In the genomic region with DNA sequence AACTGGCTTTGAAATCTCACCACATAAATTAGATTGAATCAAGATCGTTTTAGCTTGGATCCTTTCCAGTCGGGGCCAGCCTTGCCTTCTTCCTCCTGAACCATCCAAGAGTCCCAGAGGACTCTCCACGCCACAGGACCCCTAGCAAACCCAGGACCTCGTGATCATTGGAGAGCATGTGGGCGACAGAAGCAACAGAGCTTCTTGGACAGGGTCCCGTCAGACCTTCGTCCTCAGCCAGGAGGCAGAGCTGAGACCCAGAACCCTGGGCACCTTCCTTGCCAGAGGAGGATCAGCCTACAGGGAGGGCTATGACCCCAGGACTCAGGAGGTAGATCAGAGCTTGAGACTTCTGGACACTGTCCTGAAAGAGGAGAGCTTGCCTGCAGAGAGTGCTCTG, we compare ENCODE assay signal across 23 mouse cellular contexts.
"Had no signal": no experiment of that assay in that cellular context is flagged by ENCODE, and none has a peak within 500 bp of the region (broad histone marks: within the 10 kb centered on the region; RNA-seq: fewer than 3 reads in every experiment).

No protein-coding gene starts in this region.

- H3K27me3 ChIP-seq: heart, embryonic 13.5 days; heart, embryonic 15.5 days; hindbrain, embryonic 12.5 days; intestine, embryonic 15.5 days; limb, embryonic 12.5 days; liver, embryonic 13.5 days; liver, embryonic 15.5 days had no signal

- H3K4me3 ChIP-seq: gastrocnemius, adult 2 months; heart, adult 2 months; heart, embryonic 13.5 days; heart, embryonic 15.5 days; hindbrain, embryonic 10.5 days; hindbrain, embryonic 12.5 days; intestine, embryonic 15.5 days; layer of hippocampus, adult 2 months; left cerebral cortex, adult 2 months; limb, embryonic 10.5 days; limb, embryonic 12.5 days; liver, embryonic 13.5 days; liver, embryonic 15.5 days had no signal

- DNase-seq: gastrocnemius, adult 2 months; gastrocnemius, postnatal 10 days; gastrocnemius, postnatal 25 days; heart, adult 2 months; heart, postnatal 4 days; kidney, adult 18-20 months; kidney, adult 8-10 months; kidney, postnatal 10 days; kidney, postnatal 25 days; kidney, postnatal 4 days; liver; liver, embryonic 13.5 days had no signal

- H3K4me1 ChIP-seq: heart, embryonic 13.5 days; heart, embryonic 15.5 days; hindbrain, embryonic 10.5 days; hindbrain, embryonic 12.5 days; intestine, embryonic 15.5 days; limb, embryonic 10.5 days; limb, embryonic 12.5 days; liver, embryonic 13.5 days; liver, embryonic 15.5 days had no signal

- H3K27ac ChIP-seq: gastrocnemius, adult 2 months; heart, adult 2 months; heart, embryonic 13.5 days; heart, embryonic 15.5 days; hindbrain, embryonic 10.5 days; hindbrain, embryonic 12.5 days; hindbrain, embryonic 14.5 days; intestine, embryonic 15.5 days; layer of hippocampus, adult 2 months; left cerebral cortex, adult 2 months; limb, embryonic 10.5 days; limb, embryonic 12.5 days; liver, embryonic 13.5 days; liver, embryonic 15.5 days had no signal
